Mouse (Mus musculus) intestine, embryonic 14.5 days (tissue): Measurements from ENCODE around the gene Alg9. TPM values are rescaled to one million over a fixed set of nuclear protein-coding genes. Genes with fewer than 3 reads are reported as not detected.

Experiments
- ATAC-seq: fragments of 200-750 bp; cut with Nextera tagmentation; replicated peaks from 2 replicates; pipeline ENCODE4 v1.8.0; 2017; ENCODE audit warnings: low read depth, moderate number of reproducible peaks, moderate TSS enrichment, moderate library complexity; ENCODE audit not compliant: low FRiP score, low TSS enrichment
- DNase-seq: peaks from one replicate; pipeline ENCODE4 v3.0.0-alpha.2; 2018; ENCODE audit warnings: low spot score
- H3K27ac ChIP-seq: fragments of 300-500 bp; sonication (generic); 2 replicates; pipeline ENCODE4 v1.5.1; 2014; ENCODE audit warnings: low read depth, mild to moderate bottlenecking, control low read depth
- H3K27me3 ChIP-seq: fragments of 300-500 bp; sonication (generic); replicated peaks from 2 replicates; pipeline ENCODE4 v1.6.1; 2014; ENCODE audit warnings: low read length, control low read depth; ENCODE audit not compliant: control insufficient read depth, insufficient read depth
- H3K36me3 ChIP-seq: fragments of 300-500 bp; sonication (generic); 2 replicates; pipeline ENCODE4 v1.6.1; 2014; ENCODE audit warnings: low read length, control low read depth; ENCODE audit not compliant: control insufficient read depth, insufficient read depth
- H3K4me1 ChIP-seq: fragments of 300-500 bp; sonication (generic); replicated peaks from 2 replicates; pipeline ENCODE4 v1.6.1; 2014; ENCODE audit warnings: low read length, control low read depth, mixed read lengths; ENCODE audit not compliant: control insufficient read depth, insufficient read depth
- H3K4me2 ChIP-seq: fragments of 300-500 bp; sonication (generic); 2 replicates; pipeline ENCODE4 v1.6.1; 2014; ENCODE audit warnings: low read length
- H3K4me3 ChIP-seq: fragments of 300-500 bp; sonication (generic); 2 replicates; pipeline ENCODE4 v1.5.1; 2014; ENCODE audit warnings: low read depth, low read length, control low read depth, mixed read lengths
- H3K9ac ChIP-seq: fragments of 300-500 bp; sonication (generic); 2 replicates; pipeline ENCODE4 v1.6.1; 2014; ENCODE audit warnings: mild to moderate bottlenecking, low read length
- H3K9me3 ChIP-seq: fragments of 300-500 bp; sonication (generic); 2 replicates; pipeline ENCODE4 v1.6.1; 2016; ENCODE audit warnings: low read length, control low read depth; ENCODE audit not compliant: control insufficient read depth
- WGBS: fragments of 180-500 bp; shearing (Covaris S2); extraction: QIAGEN DNeasy Blood & Tissue Kit; methylation state at CpG from one replicate; pipeline ENCODE4 v1.1.7; 2014; 5-methylcytosine and 5-hydroxymethylcytosine counted together
- polyA plus RNA-seq: library from polyadenylated mRNA; unstranded; fragments of >200 nt; fragmentation: Nextera tagmentation; extraction: Ambion mirVana; gene quantifications from 2 replicates; pipeline ENCODE4 v1.2.1, GENCODE M21; 2014

Alg9 gene
- polyA plus RNA-seq, 1 experiment from 2014 or later = 44.6 TPM

DNA sequence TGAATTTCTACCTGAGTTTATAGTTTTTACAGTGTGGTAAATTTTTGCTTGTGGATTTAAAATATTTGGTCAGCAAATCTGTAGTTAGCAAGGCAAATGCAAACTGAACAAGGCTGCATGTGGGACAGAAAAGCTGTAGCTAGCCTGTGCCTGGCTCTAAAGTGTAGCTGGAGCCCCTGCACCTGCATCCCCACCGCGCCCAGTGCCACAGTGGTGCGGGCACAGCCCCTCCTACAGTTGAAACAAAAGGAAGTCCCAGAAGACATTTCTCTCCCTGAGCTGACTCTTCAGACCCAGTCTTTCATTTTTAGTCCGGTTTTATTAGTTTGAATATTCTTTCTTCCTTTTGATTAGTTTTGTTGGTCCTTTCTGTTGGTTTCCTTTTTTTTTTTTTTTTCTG is 40.8 kb downstream of the Alg9 start:
- no peaks in the 10 kb centered on the region for H3K27me3 ChIP-seq
- no peak overlapping the region for H3K4me2 ChIP-seq
- H3K36me3 ChIP-seq = peaks cover 67% of the 10 kb centered on the region
- H3K9ac ChIP-seq = no peak overlapping the region
- 94% methylated on average over 4 of the region's 4 CpGs for WGBS
- no peak overlapping the region for H3K27ac ChIP-seq
- no peaks in the 10 kb centered on the region for H3K9me3 ChIP-seq
- H3K4me1 ChIP-seq = no peaks in the 10 kb centered on the region
- H3K4me3 ChIP-seq = no peak overlapping the region
- DNase-seq = no peak
- ATAC-seq = no peak

DNA sequence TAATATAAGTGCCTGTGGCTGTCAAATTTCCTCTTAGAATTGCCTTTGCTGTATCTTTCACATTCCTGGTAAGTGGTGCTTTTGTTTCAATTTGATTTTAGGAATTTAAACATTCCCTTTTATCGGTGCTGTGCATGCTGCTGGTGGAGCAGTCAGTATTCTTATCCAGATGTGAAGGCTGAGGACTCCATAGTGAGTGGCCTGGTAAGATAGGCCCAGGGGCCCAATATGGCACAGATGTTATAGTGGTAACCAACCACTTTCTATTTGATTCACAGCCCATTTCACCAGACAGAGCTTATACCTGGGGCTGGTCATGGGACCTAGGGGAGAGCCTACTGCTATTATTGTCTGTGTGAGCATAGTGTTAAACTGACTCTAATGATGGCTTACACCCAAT is 41.7 kb downstream of the Alg9 start:
- H3K36me3 ChIP-seq = peaks cover 64% of the 10 kb centered on the region
- 100% methylated on average over 1 of the region's 1 CpGs for WGBS

DNA sequence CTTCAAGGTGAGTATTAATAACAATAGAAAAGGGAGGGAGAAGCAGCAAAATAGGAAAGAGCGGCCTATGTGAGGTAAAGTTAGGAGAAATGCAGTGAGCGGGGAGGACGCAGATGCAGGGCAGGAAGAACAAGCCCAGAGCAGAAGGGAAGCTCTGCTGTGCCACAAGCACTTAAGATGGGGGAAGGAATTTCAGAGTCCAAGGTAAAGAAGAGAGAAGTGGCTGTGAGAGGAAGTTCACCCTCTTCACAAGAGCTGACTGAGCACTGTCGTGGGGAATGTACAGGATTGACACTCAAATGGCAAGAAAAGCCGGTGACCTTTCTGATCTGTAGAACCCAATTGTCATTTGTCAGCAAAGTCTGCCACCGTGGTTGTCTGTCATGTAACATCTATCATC is 43.2 kb downstream of the Alg9 start:
- no peaks in the 10 kb centered on the region for H3K27me3 ChIP-seq
- WGBS = 87% methylated on average over 6 of the region's 6 CpGs
- DNase-seq = no peak
- no peaks in the 10 kb centered on the region for H3K9me3 ChIP-seq
- H3K4me3 ChIP-seq = no peak overlapping the region
- H3K27ac ChIP-seq = no peak overlapping the region
- H3K4me1 ChIP-seq = no peaks in the 10 kb centered on the region
- H3K36me3 ChIP-seq = peaks cover 60% of the 10 kb centered on the region
- ATAC-seq = no peak
- no peak overlapping the region for H3K4me2 ChIP-seq
- H3K9ac ChIP-seq = no peak overlapping the region

More for the DNA sequence above, 41.7 kb downstream of the Alg9 start:
- H3K27ac ChIP-seq = no peak overlapping the region
- H3K4me1 ChIP-seq = no peaks in the 10 kb centered on the region
- ATAC-seq = no peak
- no peaks in the 10 kb centered on the region for H3K27me3 ChIP-seq
- no peaks in the 10 kb centered on the region for H3K9me3 ChIP-seq
- H3K4me2 ChIP-seq = no peak overlapping the region
- DNase-seq = no peak
- H3K9ac ChIP-seq = no peak overlapping the region
- H3K4me3 ChIP-seq = no peak overlapping the region

DNA sequence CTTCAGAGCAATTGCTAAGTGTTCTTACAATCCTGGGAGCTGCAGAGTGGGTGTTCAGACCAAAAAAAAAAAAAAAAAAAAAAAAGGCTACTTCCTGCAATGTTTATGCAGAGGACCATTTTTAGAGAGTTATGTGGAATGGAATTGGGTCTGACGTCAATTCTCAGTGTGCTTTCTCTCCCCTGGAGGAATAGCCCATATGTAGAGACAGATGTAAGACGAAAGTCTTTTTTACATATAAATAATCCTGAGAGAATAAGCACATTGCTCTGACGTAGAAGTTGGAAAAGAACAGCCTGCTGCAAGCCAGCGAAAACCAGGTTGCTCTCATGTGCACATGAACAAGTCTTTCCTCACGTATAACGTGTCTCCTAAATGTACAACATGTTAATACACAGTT is 44.9 kb downstream of the Alg9 start:
- Histone ChIP-seq H3K27ac (no peak overlapping the region), H3K4me2 (no peak overlapping the region), H3K4me3 (no peak overlapping the region), H3K4me1 (no peaks in the 10 kb centered on the region), H3K27me3 (no peaks in the 10 kb centered on the region), H3K9ac (no peak overlapping the region), H3K36me3 (peaks cover 56% of the 10 kb centered on the region), H3K9me3 (no peaks in the 10 kb centered on the region)
- ATAC-seq (no peak), DNase-seq (no peak)
- 75% methylated on average over 6 of the region's 6 CpGs for WGBS

DNA sequence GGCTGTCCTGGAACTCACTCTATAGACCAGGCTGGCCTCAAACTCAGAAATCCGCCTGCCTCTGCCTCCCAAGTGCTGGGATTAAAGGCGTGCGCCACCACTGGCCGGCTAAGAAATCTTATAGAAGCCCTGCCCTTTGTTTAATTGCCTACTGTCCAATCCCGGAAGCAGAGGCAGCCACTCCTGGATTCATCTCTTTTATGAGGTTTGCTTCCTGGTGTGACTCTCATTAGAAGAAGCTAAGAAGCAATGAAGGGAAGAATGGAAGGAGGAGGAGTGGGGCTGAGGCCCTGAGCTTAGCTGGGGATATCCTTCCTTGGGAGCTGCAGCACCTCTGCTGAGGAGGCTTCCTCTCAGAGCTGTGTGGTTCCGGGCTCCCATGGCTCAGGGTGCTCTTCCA is 46.8 kb downstream of the Alg9 start:
- Histone ChIP-seq H3K36me3 (peaks cover 67% of the 10 kb centered on the region), H3K4me3 (no peak overlapping the region), H3K27me3 (no peaks in the 10 kb centered on the region), H3K4me1 (no peaks in the 10 kb centered on the region), H3K9me3 (no peaks in the 10 kb centered on the region), H3K4me2 (no peak overlapping the region), H3K9ac (no peak overlapping the region), H3K27ac (no peak overlapping the region)
- ATAC-seq (no peak), DNase-seq (no peak)
- WGBS = 89% methylated on average over 6 of the region's 6 CpGs

DNA sequence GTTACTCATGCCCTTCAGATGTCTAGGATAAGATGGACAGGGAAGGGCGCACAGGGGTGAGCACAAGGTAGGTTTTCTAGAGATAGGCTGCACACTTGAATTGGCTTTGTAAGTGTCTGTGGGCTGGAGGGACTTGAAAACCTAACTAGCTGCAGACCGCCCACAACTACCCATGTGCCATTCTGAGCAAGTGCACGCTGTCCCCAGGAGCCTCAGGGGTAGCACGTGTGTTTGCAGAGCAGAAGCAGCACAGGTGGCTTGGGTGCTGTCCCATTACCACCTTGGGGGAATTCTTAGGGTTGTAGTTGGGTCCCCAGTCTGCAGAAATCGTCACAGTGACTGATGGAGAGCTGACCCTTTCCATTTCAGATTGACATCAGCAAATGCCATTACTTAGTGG is 47.4 kb downstream of the Alg9 start:
- ATAC-seq = no peak
- peaks cover 62% of the 10 kb centered on the region for H3K36me3 ChIP-seq
- H3K4me2 ChIP-seq = no peak overlapping the region
- DNase-seq = no peak
- H3K4me1 ChIP-seq = no peaks in the 10 kb centered on the region
- H3K27ac ChIP-seq = no peak overlapping the region
- H3K27me3 ChIP-seq = no peaks in the 10 kb centered on the region
- no peak overlapping the region for H3K9ac ChIP-seq
- WGBS = 93% methylated on average over 5 of the region's 5 CpGs
- H3K9me3 ChIP-seq = no peaks in the 10 kb centered on the region
- H3K4me3 ChIP-seq = no peak overlapping the region

DNA sequence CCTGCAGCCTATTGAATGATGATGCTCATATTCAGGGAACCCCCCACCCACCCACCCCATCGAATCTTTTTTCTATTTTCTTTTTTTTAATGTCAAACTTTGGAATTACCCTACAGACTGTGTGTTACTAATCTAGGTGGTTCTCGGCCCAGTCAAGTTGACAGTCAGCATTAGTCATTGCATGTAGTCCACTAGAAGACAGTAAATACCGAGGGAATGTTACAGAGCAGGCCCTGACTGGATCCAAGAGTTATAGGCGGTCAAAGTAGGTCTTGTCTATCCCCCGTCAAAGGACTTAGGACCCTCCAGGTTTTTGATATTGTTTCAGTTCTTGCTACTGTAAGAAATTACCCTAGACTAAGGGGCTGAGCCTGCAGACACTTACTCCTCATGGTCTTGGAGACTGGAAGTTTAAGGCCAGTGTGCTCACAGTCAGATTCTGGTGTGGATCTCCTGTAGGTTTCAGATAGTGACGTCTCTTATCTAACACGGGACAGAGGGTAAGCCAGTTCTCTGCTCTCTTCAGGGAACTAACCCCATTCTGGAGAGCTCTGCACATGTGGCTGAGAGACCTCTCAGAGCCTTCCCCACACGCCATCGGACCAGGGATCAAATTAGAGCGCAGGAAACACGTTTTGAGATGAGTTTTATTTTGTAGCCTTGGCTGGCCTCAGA is 49.1 kb downstream of the Alg9 start:
- Histone ChIP-seq H3K4me2 (no peak overlapping the region), H3K27ac (no peak overlapping the region), H3K27me3 (no peaks in the 10 kb centered on the region), H3K9me3 (no peaks in the 10 kb centered on the region), H3K36me3 (peaks cover 59% of the 10 kb centered on the region), H3K4me1 (no peaks in the 10 kb centered on the region), H3K9ac (no peak overlapping the region), H3K4me3 (no peak overlapping the region)
- ATAC-seq (no peak), DNase-seq (no peak)
- WGBS = 89% methylated on average over 11 of the region's 11 CpGs

DNA sequence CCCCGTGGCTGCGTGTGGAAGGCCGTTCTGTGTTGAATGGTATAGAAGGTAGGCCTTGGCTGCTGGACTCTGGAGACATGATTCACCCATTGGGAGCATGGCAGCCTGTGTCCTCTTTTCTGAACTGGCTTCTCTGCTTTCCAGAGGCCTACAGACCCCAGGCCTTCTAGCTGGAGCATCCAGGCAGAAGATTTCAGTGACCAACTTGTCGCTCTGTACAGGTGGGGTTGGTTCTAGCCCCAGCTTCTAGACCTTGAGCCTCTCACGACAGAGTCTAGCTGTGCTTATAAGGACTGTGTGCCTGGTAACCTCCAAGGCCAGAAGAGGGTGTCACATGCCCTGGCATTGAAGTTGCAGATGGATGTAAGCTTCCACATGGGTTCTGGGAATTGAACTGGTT is 56.7 kb downstream of the Alg9 start:
- no peak overlapping the region for H3K9ac ChIP-seq
- H3K36me3 ChIP-seq = peaks cover 24% of the 10 kb centered on the region
- H3K9me3 ChIP-seq = no peaks in the 10 kb centered on the region
- no peaks in the 10 kb centered on the region for H3K27me3 ChIP-seq
- H3K4me2 ChIP-seq = no peak overlapping the region
- no peak overlapping the region for H3K27ac ChIP-seq
- H3K4me1 ChIP-seq = no peaks in the 10 kb centered on the region
- WGBS = 90% methylated on average over 5 of the region's 5 CpGs
- ATAC-seq = no peak
- DNase-seq = no peak
- no peak overlapping the region for H3K4me3 ChIP-seq

DNA sequence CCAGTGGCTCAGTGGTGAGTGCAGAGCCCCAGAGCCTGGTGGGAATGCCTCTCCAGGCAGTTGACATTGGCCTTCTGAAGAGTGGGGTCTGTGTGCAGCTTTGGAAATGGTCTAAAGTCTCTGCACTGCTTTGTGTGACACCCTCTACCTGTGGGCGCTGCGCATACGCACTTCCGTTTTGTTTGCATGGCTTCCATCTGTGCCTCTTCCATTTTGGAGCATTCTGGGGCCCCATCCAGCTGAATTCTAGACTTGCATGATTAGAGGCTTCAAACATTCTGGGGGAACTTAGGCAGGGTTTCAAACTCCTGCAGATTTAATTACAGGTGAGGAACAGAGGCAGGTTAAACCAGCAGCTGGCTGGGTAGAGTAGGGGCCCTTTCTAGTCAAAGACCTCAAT is 57.3 kb downstream of the Alg9 start:
- H3K27ac ChIP-seq = no peak overlapping the region
- H3K36me3 ChIP-seq = peaks cover 24% of the 10 kb centered on the region
- H3K9me3 ChIP-seq = no peaks in the 10 kb centered on the region
- H3K27me3 ChIP-seq = no peaks in the 10 kb centered on the region
- no peaks in the 10 kb centered on the region for H3K4me1 ChIP-seq
- no peak overlapping the region for H3K4me3 ChIP-seq
- 97% methylated on average over 4 of the region's 4 CpGs for WGBS
- H3K9ac ChIP-seq = no peak overlapping the region
- DNase-seq (no peak), ATAC-seq (no peak)
- no peak overlapping the region for H3K4me2 ChIP-seq
